Mouse (Mus musculus) hematopoietic stem cell, adult 5-6 weeks (primary cell): ENCODE data around the gene Ubl7. TPM values are rescaled to one million over a fixed set of nuclear protein-coding genes. Genes with fewer than 3 reads are reported as not detected.

Experiments used
- ATAC-seq, 2 experiments: fragments of 125-278 bp in 1 of 2; replicated peaks in 1 of 2; 2 replicates each; pipeline ENCODE4 v1.8.0; 2016 to 2017; ENCODE audit warnings: inconsistent platforms in 2 of 2, mild to moderate bottlenecking in 2 of 2, moderate number of reproducible peaks in 2 of 2, low read depth in 1 of 2, moderate TSS enrichment in 1 of 2; ENCODE audit not compliant: low FRiP score in 2 of 2, poor library complexity in 2 of 2, severe bottlenecking in 2 of 2, insufficient read depth in 1 of 2, low TSS enrichment in 1 of 2
- total RNA-seq: library from RNA; stranded (forward); fragments of 172-1452, 232-1000 nt; gene quantifications from 2 replicates; pipeline ENCODE4 v1.2.3, GENCODE M21; 2017

Gene Ubl7
- total RNA-seq, 1 experiment from 2014 or later, result 24.7 TPM

DNA sequence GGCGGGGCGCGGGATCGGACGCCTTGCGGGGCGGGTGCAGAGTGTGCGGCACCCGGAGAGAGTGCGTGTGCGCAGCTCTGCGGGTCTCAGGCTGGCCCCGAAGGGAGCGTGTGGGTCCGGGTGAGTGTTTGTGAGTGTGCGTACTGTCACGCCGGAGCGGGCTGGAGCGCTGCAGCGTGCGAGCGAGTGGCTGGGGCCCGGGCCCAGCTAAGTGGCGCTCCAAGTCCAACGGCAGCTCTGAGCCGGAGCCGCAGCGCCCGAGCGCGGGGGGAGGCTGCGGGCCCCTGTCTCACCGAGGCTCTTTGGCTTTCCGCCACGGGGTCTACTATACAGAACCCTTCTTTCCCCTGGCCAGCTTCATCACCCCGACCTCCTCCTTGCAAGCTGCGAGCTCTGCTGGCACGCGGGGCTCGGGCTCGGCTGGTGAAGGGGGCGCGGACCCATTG, 29.6 kb downstream of the Ubl7 start:
- ATAC-seq, result no peak

DNA sequence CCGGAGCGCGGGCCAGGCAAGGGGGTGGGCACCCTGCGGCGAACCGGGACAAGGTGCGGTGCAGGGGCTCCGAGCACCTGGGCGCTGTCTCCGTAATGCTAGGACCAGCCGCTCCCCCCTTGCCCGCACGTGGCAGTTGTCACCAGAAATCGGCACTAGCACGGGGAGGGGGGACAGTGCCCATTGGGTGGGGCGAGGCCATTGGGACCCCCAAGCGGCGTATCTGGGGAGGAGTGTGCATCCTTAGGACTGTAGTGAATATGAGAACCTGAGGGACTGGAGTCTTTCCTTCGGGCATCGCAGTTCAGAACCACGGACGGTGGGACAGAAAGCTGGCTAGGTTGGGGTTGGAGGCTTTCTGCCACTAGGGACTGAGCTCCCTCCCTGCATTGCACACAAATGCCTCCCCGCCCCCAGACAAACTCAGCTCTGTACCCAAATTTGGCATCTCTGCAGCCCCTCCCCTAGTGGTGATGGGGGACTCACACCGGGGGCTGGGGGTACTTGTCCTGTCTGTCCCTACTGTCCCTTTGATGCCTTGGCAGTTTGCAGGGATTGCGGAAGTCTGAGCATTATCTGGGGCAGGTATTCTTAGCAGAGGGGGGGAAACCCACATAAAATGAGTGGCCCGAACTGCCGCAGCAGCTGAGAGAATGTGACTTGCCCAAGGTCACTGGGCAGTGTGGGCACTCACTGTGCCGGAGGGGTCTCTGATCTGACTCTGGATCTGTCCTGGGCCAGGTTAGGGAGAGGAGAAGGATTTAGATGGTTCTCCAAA, 30.3 kb downstream of the Ubl7 start:
- ATAC-seq, result no peak

DNA sequence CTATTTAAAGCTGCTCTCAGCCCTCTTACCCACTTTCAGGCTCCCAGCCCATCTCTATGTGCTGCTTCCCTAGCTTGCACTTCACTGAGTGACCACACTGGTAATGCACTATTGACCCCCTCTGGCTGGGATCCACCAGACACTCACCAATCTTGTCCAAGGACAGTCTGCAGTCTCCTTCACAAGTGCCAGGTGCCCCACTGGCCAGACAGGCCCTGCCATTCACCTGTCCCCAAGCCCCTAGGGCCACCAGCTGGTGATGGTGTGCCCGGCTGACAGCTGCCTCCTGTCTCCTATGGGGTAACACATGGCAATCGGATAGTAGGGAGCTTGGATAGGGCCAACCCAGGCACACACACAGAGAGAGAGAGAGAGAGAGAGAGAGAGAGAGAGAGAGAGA, 31.3 kb downstream of the Ubl7 start:
- no peak for ATAC-seq

DNA sequence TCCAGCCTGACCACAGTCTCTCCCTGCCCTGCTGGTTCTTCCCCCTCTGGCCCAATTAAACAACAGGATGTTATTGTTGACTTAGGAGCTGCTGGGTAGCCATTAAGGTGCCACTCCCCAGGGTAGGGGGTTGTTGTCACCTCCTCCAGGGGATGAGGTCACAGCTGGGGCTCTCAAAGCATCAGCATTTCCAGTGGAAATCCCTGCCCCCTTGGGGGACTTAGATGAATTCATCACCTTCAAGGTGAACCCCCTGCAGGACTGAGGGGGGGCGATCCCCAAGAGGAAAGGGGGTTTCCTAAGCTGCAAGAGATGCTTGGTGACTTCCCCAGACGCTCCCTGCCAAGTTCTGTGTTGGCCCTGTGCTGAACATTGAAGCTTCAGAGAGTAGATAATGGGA, 32.3 kb downstream of the Ubl7 start:
- ATAC-seq, result no peak

GRCm38 (mm10) chr9:57944572-57944971, 33.8 kb downstream of the Ubl7 start:
- ATAC-seq, result peak; percentile 43 to 52; a peak in 3 of 4 replicates

GRCm38 (mm10) chr9:57945771-57946616, 35.2 kb downstream of the Ubl7 start:
- ATAC-seq, result no peak

- ATAC-seq, result no peak
Measured at GRCm38 (mm10) chr9:57947381-57948030, 36.7 kb downstream of the Ubl7 start.

- ATAC-seq, result no peak
Measured at GRCm38 (mm10) chr9:57948333-57948931, 37.7 kb downstream of the Ubl7 start.

DNA sequence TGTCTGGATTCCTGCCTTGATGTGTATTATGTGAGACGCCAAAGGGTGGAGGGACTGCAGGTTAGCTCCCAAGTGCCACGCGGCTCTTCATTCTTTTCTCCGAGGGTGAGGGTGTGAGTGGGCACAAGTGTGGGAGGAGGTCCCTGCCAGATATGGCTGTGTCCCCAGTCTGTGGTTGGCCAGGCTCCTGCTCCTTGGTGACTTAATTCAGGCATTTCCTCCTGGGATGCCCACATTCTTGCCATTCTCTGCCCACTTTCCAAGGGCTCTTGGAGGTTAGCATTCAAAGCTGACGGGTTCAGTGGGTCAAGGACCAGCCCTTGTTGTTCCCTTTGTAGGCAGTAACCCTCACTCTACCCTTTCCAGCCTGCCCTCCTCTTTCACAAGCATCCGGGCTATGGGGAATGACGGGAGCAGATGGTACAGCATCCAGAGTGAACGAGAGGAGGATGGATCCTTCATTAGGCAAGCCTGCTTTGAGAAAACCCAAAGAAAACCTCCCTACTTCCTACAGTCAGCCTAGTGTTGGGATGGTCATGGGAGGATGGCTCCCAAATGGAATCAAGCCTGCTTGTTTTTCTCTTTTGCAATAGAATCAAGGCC, 38.4 kb downstream of the Ubl7 start:
- no peak for ATAC-seq

- ATAC-seq, result no peak
Measured at GRCm38 (mm10) chr9:57949879-57950278, 39.1 kb downstream of the Ubl7 start.

GRCm38 (mm10) chr9:57950519-57950918, 39.7 kb downstream of the Ubl7 start:
- no peak for ATAC-seq

DNA sequence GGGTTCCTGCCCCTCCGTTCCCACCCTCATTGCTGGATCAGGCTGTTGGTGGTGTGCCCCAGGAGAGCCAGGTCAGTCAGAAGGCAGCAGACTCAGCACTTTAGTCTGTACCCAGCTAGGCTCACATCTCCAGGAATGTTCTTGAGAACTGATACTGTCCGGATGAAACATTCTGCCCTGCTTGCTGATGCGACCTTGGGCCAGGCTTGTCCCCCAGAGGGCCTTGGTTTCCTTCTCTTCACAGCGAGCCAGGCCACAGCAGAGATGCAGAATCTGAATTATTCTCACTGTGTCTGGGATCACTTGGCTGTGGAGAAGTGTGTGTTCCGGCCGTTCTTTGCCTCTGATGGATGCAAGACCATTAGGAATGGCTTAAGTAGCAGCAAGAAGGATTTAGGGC, 41.2 kb downstream of the Ubl7 start:
- no peak for ATAC-seq

DNA sequence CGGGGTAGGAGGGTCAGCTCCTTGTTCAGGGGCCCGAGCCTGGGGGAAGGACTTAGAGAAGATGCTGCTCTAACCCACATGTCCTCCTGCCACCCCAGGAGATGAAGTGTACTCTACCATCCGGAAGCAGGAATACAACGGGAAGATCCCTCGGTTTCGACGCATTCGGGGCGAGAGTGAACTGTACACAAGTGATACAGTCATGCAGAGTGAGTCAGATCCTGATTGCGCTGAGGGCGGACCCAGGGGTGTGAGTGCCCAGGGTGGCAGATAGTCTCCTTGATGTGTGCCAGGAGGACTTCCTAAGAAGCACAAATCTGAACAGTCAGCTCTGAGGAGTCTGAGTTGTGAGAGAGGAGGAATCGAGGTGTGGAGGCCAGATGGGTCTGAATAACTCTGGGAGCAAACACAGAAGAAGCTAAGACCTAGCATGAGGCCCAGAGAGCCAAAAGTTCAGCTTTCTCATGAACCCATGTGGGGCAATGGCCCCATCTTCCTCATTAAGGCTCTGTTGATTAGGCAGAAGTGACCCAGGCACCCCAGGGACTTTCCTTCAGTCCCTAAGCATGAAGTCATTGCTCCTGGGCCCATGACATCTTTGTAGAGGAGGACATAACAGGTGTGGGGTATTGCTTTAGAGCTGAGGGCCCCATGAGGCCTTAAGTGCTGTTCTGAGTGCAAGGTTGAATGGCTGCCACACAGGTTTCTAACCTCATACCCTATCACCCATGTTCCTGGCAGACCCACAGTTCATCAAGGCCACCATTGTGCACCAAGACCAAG, 44.4 kb downstream of the Ubl7 start:
- ATAC-seq, result no peak

GRCm38 (mm10) chr9:57955764-57956163, 45.0 kb downstream of the Ubl7 start:
- ATAC-seq, result no peak

GRCm38 (mm10) chr9:57956196-57956837, 45.5 kb downstream of the Ubl7 start:
- no peak for ATAC-seq

DNA sequence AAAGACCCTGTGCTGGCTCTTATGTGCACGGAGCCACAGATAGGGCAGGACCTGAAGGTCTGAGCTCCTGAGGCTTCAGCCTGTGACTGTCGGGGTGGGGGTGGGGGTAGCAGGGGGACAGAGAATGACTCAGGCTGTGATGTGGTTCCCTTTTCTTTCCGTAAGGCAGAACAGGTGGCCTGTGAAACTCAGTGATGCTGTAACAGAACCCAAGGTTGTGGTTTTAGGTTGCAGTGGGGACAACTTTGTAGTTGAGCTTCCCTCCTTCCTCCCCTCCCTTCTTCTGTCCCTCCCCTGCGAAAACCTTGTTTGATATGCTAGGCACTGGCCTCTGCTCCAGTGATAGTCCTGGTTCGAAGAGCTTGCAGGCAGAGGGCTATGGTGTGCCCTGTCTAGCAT, 46.1 kb downstream of the Ubl7 start:
- peak; percentile 60 to 78 for ATAC-seq
